Mouse (Mus musculus): ENCODE measurements at regions not wholly inside any gene's neighbourhood (a gene's known extent, or its start where the extent isn't known, plus 50 kb on each side); places are given as distances from the start of the nearest gene placed in this dataset.
A peak's percentile ranks its signal among the peaks of the same experiment; 100 is the strongest.

DNA sequence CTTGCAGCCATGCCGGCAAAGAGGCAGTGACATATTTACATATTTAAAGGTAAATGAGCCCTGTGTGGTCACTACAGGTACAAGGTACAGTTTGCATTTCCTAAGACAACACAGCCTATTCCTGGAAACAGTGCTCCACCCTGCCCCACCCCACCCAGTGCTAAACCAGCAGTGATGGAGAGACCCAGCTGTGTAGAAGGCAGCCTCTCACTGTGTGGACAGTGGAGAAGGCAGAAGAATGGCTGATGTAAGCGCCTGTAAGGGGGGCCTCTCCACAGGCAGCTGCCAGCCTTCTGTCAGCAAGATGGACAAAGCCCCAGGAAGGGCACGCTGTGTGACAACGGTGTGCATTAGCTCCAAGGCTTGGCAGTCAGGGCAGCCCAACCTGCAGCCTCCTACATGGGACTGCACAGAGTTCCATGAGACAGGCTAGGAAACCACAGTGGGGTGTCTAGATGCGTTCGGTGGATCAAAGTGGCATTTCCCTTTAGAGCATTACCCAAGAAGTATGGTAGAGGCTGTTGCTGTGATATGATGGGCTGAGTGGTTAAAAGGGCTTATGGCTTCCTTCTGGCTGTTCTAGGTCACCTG, 249.2 kb upstream of the Cdh4 start:
- no peak for DNase-seq (ENCODE audit: extremely low read depth, low read depth, low spot score)
- Histone ChIP-seq H3K9ac (ENCODE audit: low read depth, low read length) (no peak overlapping the region), H3K4me1 (ENCODE audit: control insufficient read depth, insufficient read depth, low read length) (no peaks in the 10 kb centered on the region), H3K4me3 (ENCODE audit: insufficient read depth, low read depth, low read length) (no peak overlapping the region), H3K36me3 (ENCODE audit: control insufficient read depth, insufficient read depth, low read length) (no peaks in the 10 kb centered on the region), H3K27me3 (ENCODE audit: control insufficient read depth, insufficient read depth, low read length) (no peaks in the 10 kb centered on the region), H3K79me2 (ENCODE audit: control insufficient read depth, insufficient read depth, low read length) (no peaks in the 10 kb centered on the region), H3K27ac (replicated peaks; ENCODE audit: insufficient read depth, low read depth, low read length) (no peak overlapping the region)
- 78% methylated on average over 6 of the region's 6 CpGs for WGBS
- TF ChIP-seq POLR2A (IDR thresholded peaks at IDR 0.05; ENCODE audit: extremely low read depth, insufficient read depth, low read length): no peak
- no peak for TF ChIP-seq CTCF (IDR thresholded peaks at IDR 0.05; ENCODE audit: low read depth, low read length)

DNA sequence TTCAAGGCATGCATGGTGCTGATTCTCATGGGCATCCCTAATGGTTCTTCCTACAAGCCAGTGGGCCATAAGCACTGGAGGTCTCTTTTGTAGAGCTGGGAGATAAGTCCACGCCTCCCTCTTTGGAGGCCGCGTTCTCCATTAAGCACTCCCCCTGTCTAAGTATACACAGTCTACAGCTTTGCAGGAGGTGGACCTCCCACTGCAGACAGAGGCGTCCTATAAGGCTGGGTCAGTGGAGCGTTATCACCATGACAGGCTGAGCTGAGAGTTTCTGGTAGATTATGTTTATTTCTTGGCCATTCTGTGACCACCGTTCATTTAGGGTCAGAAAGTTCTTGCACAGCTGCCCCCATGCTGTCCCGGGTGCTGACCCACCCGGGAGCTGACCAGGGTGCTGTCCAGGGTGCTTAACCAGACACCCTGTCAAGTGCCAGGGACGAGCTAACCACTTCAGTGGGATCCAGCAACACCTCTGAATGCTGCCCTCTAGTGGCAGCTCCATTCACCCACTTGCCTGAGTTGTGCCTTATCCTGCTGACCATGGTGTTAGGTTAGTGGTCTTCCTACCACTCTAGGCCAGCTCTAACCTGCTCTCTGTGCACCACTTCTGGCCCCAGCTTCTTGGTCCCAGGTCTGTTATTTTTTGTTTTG, 248.6 kb upstream of the Cdh4 start:
- 42% methylated on average over 9 of the region's 9 CpGs for WGBS
- no peak overlapping the region for H3K9ac ChIP-seq (ENCODE audit: low read depth, low read length)
- H3K27me3 ChIP-seq (ENCODE audit: control insufficient read depth, insufficient read depth, low read length): no peaks in the 10 kb centered on the region
- H3K79me2 ChIP-seq (ENCODE audit: control insufficient read depth, insufficient read depth, low read length): no peaks in the 10 kb centered on the region
- TF ChIP-seq POLR2A (IDR thresholded peaks at IDR 0.05; ENCODE audit: extremely low read depth, insufficient read depth, low read length) (no peak), CTCF (IDR thresholded peaks at IDR 0.05; ENCODE audit: low read depth, low read length) (peak; percentile 93)
- H3K27ac ChIP-seq (replicated peaks; ENCODE audit: insufficient read depth, low read depth, low read length): no peak overlapping the region
- H3K4me3 ChIP-seq (ENCODE audit: insufficient read depth, low read depth, low read length): no peak overlapping the region
- no peaks in the 10 kb centered on the region for H3K4me1 ChIP-seq (ENCODE audit: control insufficient read depth, insufficient read depth, low read length)
- DNase-seq (ENCODE audit: extremely low read depth, low read depth, low spot score): peak; percentile 66
- no peaks in the 10 kb centered on the region for H3K36me3 ChIP-seq (ENCODE audit: control insufficient read depth, insufficient read depth, low read length)

DNA sequence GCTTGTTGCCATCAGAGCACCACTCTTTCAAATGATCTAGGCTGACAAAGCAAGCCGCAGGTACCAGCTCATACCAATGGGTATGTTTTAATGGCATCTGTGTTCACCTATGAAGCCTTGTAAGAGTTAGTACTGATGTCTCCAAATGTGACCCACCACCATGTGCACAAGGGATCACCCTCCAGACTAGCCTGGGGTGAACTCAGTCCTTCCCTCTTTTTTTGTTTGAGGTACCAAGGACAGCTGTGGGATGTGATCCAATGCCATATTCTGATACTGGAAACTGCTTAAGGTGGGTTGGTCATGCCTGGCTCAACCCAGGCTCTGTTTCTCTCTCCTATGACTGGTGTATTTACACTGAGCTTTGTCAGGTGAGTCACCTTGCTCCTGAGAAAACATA, 244.8 kb upstream of the Cdh4 start:
- Histone ChIP-seq H3K27me3 (ENCODE audit: control insufficient read depth, insufficient read depth, low read length) (no peaks in the 10 kb centered on the region), H3K79me2 (ENCODE audit: control insufficient read depth, insufficient read depth, low read length) (no peaks in the 10 kb centered on the region), H3K9ac (ENCODE audit: low read depth, low read length) (no peak overlapping the region), H3K27ac (replicated peaks; ENCODE audit: insufficient read depth, low read depth, low read length) (no peak overlapping the region), H3K36me3 (ENCODE audit: control insufficient read depth, insufficient read depth, low read length) (no peaks in the 10 kb centered on the region), H3K4me3 (ENCODE audit: insufficient read depth, low read depth, low read length) (no peak overlapping the region), H3K4me1 (ENCODE audit: control insufficient read depth, insufficient read depth, low read length) (no peaks in the 10 kb centered on the region)
- DNase-seq (ENCODE audit: extremely low read depth, low read depth, low spot score): no peak
- TF ChIP-seq POLR2A (IDR thresholded peaks at IDR 0.05; ENCODE audit: extremely low read depth, insufficient read depth, low read length): no peak
- TF ChIP-seq CTCF (IDR thresholded peaks at IDR 0.05; ENCODE audit: low read depth, low read length): no peak
- 84% methylated on average over 1 of the region's 1 CpGs for WGBS

DNA sequence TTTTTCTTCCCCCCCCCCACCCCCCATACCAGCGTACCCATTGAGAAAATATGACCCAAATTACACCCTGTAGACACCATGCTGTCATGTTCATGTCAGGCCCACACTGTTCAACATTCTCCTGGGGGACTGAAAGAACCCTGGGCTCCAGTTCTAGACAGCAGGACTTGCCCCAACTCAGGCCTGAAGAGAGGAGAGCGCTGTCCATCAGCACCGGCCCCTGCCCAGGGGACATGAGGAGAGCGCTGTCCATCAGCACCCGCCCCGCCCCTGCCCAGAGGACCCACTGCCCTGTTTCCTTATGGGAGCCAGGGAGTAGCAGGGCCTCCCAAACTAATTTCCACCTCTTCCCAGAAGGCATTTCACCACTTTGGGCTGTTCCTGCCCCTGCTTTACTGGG, 241.7 kb upstream of the Cdh4 start:
- Histone ChIP-seq H3K27ac (replicated peaks; ENCODE audit: insufficient read depth, low read depth, low read length) (no peak overlapping the region), H3K27me3 (ENCODE audit: control insufficient read depth, insufficient read depth, low read length) (no peaks in the 10 kb centered on the region), H3K36me3 (ENCODE audit: control insufficient read depth, insufficient read depth, low read length) (no peaks in the 10 kb centered on the region), H3K4me3 (ENCODE audit: insufficient read depth, low read depth, low read length) (no peak overlapping the region), H3K4me1 (ENCODE audit: control insufficient read depth, insufficient read depth, low read length) (no peaks in the 10 kb centered on the region), H3K79me2 (ENCODE audit: control insufficient read depth, insufficient read depth, low read length) (no peaks in the 10 kb centered on the region), H3K9ac (ENCODE audit: low read depth, low read length) (no peak overlapping the region)
- TF ChIP-seq CTCF (IDR thresholded peaks at IDR 0.05; ENCODE audit: low read depth, low read length) (no peak), POLR2A (IDR thresholded peaks at IDR 0.05; ENCODE audit: extremely low read depth, insufficient read depth, low read length) (no peak)
- no peak for DNase-seq (ENCODE audit: extremely low read depth, low read depth, low spot score)
- 12% methylated on average over 6 of the region's 6 CpGs for WGBS

DNA sequence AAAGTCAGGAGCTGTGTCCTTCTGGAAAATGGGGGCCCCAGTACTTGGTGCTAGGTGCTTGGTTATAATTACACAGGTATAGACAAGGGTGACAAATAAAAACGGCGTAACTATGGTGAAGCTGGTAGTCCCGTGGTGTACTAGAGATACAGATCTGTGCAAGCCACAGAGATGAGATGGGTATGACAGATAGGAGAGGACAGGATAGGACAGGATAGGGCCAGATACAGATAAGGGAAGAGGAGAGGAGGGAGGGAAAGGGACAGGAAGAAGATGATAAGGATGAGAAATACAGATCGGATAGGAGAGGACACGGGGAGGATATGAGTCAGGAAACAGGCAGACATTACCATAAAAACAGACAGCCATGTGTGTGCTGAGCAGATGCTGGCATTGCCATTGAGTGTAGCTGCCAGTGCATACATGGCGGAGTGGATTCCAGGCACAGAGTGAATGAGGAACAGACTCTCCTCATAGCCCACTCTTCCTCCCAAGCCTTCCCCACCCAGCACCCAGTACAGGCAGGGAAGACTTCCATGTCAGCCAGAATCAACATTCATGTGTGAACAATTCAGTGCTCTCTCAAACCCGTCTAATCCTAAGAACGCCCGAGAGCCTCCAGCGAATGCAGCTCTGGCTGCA, 231.9 kb upstream of the Cdh4 start:
- H3K27me3 ChIP-seq (ENCODE audit: control insufficient read depth, insufficient read depth, low read length): no peaks in the 10 kb centered on the region
- no peak for TF ChIP-seq CTCF (IDR thresholded peaks at IDR 0.05; ENCODE audit: low read depth, low read length)
- no peak for TF ChIP-seq POLR2A (IDR thresholded peaks at IDR 0.05; ENCODE audit: extremely low read depth, insufficient read depth, low read length)
- no peaks in the 10 kb centered on the region for H3K36me3 ChIP-seq (ENCODE audit: control insufficient read depth, insufficient read depth, low read length)
- H3K4me1 ChIP-seq (ENCODE audit: control insufficient read depth, insufficient read depth, low read length): no peaks in the 10 kb centered on the region
- H3K9ac ChIP-seq (ENCODE audit: low read depth, low read length): no peak overlapping the region
- DNase-seq (ENCODE audit: extremely low read depth, low read depth, low spot score): no peak
- no peak overlapping the region for H3K27ac ChIP-seq (replicated peaks; ENCODE audit: insufficient read depth, low read depth, low read length)
- 80% methylated on average over 10 of the region's 10 CpGs for WGBS
- no peak overlapping the region for H3K4me3 ChIP-seq (ENCODE audit: insufficient read depth, low read depth, low read length)
- H3K79me2 ChIP-seq (ENCODE audit: control insufficient read depth, insufficient read depth, low read length): no peaks in the 10 kb centered on the region

DNA sequence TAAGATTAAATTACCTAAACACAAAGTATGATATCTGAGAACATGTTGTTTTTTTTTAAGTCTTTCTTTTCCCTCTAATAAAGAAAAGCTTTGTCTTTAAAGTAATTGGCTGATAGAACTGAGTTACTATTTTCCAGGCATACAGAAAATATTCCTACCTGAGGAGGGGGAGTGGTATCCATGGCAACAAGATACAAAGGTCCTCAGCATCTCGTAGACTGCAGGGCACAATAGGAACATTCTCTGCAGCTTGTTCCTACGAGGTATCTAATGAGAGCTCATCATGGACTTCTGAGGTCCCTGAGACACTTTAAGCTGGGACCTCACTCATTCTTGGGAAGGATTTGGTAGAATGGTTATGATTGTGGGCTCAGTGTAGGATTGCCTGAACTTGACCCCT, 225.5 kb upstream of the Cdh4 start:
- no peak for DNase-seq (ENCODE audit: extremely low read depth, low read depth, low spot score)
- Histone ChIP-seq H3K4me1 (ENCODE audit: control insufficient read depth, insufficient read depth, low read length) (no peaks in the 10 kb centered on the region), H3K79me2 (ENCODE audit: control insufficient read depth, insufficient read depth, low read length) (no peaks in the 10 kb centered on the region)

More for the DNA sequence above, 225.5 kb upstream of the Cdh4 start:
- Histone ChIP-seq H3K27ac (replicated peaks; ENCODE audit: insufficient read depth, low read depth, low read length) (no peak overlapping the region), H3K9ac (ENCODE audit: low read depth, low read length) (no peak overlapping the region), H3K36me3 (ENCODE audit: control insufficient read depth, insufficient read depth, low read length) (no peaks in the 10 kb centered on the region), H3K4me3 (ENCODE audit: insufficient read depth, low read depth, low read length) (no peak overlapping the region), H3K27me3 (ENCODE audit: control insufficient read depth, insufficient read depth, low read length) (no peaks in the 10 kb centered on the region)
- WGBS: 65% methylated on average over 2 of the region's 2 CpGs
- TF ChIP-seq POLR2A (IDR thresholded peaks at IDR 0.05; ENCODE audit: extremely low read depth, insufficient read depth, low read length) (no peak), CTCF (IDR thresholded peaks at IDR 0.05; ENCODE audit: low read depth, low read length) (no peak)

All from liver, adult 2 months (tissue).